Mouse (Mus musculus): ENCODE measurements around the gene Musk.

DNA sequence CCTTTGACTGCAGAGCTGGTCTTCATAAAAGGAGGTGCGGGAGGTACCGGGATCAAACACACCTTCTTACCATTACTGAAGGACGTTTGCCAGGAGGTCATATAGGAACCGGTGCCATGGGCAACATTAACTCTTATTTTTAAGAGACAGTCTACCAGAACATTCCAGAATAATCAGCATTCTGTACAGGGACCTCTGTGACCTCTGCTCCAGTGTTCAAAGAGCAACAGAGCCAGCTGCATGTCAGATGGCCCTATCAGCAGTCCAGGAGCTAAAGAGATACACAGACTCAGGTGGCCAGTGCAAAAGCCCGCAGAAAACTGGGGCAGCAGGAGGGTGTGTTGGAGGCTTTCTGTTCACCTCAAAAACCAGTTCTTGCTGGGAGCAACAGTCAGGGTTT is 65.8 kb downstream of the Musk start:
- TF ChIP-seq POLR2A (IDR thresholded peaks at IDR 0.05; ENCODE audit: low read depth, low read length) (no peak), CTCF (IDR thresholded peaks at IDR 0.05; ENCODE audit: borderline replicate concordance, insufficient read depth, low read length) (no peak)
